Mouse (Mus musculus): ENCODE measurements at regions not wholly inside any gene's neighbourhood (a gene's known extent, or its start where the extent isn't known, plus 50 kb on each side); places are given as distances from the start of the nearest gene placed in this dataset.
A peak's percentile ranks its signal among the peaks of the same experiment; 100 is the strongest.

- DNase-seq (ENCODE audit: low read depth, low spot score): no peak
These were observed 294.1 kb upstream of the Rnaseh2b start for GRCm38 (mm10) chr14:61998259-61998658.

GRCm38 (mm10) chr14:62001481-62001949 lies 290.9 kb upstream of the Rnaseh2b start:
- peak; percentile 18 for DNase-seq (ENCODE audit: low read depth, low spot score)

GRCm38 (mm10) chr14:62002131-62002530 lies 290.3 kb upstream of the Rnaseh2b start:
- DNase-seq (ENCODE audit: low read depth, low spot score): no peak

- DNase-seq (ENCODE audit: low read depth, low spot score): peak; percentile 88
These were observed 289.2 kb upstream of the Rnaseh2b start for GRCm38 (mm10) chr14:62003013-62003781.

GRCm38 (mm10) chr14:62003797-62004196 lies 288.6 kb upstream of the Rnaseh2b start:
- no peak for DNase-seq (ENCODE audit: low read depth, low spot score)

- no peak for DNase-seq (ENCODE audit: low read depth, low spot score)
These were observed 283.7 kb upstream of the Rnaseh2b start for GRCm38 (mm10) chr14:62008707-62009106.

GRCm38 (mm10) chr14:62018804-62019203 lies 273.6 kb upstream of the Rnaseh2b start:
- DNase-seq (ENCODE audit: low read depth, low spot score): no peak

DNA sequence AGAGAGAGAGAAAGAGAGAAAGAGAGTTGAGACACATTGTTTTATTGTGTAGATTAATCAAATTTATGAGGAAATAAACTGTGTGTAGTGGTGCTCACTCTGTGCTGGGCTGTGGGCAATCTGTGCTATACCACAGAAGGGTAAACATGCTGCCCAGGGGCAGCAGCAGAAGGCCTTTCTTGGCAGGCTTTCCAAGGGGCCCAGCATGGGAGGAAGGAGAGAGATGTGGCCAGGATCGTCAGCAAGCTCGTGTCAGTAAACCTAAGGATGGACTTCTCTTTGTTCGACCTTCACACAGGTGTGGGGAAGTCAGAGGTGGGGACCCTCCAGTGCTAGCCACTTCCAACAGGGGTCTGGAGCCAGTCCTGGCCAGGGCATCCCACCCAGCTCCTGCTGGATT lies 271.4 kb upstream of the Rnaseh2b start:
- no peak for DNase-seq (ENCODE audit: low read depth, low spot score)

DNA sequence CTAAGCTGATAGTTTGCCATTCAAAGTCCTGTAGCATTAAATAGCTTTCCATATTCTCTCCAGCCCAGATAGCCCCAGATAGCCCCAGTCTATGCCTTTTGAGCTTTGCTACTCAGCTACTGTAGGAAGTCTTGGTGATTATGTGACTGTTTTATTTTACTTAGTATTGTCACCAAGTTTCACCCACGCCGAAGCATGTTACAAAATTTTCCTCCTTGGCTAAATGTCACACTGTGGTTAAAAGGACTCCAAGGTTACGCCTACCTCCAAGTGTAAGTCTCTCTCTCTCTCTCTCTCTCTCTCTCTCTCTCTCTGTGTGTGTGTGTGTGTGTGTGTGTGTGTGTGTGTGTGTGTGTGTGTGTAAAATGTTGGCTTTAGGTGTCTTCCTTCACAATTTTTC lies 270.2 kb upstream of the Rnaseh2b start:
- DNase-seq (ENCODE audit: low read depth, low spot score): peak; percentile 21

DNA sequence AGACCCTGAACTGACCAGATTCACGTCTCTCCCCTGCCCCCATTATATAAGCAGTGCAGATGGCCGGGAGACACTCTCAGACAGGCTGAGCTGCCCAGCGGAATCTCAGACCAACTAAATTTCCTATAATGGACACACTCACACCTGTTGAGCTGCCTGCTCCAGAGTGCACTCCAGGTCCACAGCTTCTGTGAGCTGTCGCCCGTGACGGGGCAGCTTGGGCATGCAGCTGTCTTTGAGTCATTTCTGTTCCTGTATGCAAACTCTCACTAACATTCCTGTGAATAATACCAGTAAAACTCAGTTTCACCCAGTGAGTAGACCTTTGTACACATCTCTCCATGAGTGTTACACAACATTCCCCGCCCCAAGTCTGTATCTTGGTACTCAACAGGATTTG lies 269.4 kb upstream of the Rnaseh2b start:
- no peak for DNase-seq (ENCODE audit: low read depth, low spot score)

DNA sequence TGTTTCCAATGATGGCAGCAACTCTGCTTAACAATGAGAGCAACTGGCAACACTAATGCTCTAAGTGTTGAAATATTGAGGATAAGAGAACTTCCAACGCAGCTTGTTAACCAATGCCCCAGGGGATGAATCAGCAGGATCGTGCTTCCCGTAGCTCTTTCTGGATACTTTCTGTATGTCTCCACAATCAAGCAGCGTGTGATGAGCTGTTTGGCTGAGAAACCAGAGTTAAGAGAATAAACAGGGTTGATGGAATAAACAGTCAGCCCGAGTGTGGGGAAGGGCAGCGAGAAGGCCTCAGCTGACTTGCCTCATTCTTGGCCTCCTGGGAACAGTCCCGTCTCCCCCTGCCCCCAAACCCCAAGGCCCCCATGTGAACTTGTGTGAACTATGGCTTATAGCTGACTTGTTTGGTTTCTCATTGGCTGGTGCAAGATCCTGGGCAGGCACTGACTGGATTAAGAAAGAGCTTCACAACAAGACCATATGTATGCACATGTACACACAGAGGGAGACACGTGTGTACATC lies 264.6 kb upstream of the Rnaseh2b start:
- no peak for DNase-seq (ENCODE audit: low read depth, low spot score)

DNA sequence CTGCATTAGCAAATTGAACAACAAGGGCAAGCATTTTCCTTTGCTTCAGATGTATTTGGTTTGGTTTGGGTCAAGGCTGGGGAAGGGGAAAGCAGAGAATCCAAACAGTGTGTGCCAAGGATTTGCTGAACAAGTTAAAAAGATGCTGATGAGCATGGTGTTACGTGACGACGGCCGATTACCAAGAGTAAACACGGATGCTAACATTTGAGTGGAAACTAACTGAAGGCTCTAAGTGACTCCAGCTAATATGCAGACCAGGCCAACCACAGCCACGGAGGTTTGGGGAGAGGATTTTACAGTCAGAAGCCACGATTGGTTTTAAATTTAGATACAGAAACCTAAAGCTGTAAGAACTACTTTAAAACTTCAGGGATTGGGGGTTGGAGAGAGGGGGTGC lies 262.3 kb upstream of the Rnaseh2b start:
- DNase-seq (ENCODE audit: low read depth, low spot score): no peak

GRCm38 (mm10) chr14:62033661-62034060 lies 258.7 kb upstream of the Rnaseh2b start:
- no peak for DNase-seq (ENCODE audit: low read depth, low spot score)

GRCm38 (mm10) chr14:62034664-62035063 lies 257.7 kb upstream of the Rnaseh2b start:
- peak; percentile 54 for DNase-seq (ENCODE audit: low read depth, low spot score)

- DNase-seq (ENCODE audit: low read depth, low spot score): no peak
These were observed 257.0 kb upstream of the Rnaseh2b start for GRCm38 (mm10) chr14:62035416-62035815.

DNA sequence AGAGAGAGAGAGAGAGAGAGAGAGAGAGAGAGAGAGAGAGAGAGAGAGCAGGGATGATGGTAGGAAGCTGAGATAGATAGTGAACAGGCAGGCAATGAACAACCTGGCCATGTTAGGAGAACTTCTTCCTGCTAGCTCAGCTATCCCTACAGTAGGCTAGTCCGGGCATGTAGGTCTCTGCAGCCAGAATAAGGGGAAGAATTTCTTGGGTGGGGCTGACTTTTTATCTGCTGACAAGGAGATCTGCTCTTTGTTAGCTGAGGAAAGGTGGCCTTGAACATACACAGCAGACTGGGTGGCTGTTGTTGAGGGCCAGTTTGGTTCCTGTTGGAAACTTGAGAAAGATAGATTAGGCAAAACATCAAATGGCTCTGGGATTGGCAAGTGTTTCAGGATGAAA lies 254.9 kb upstream of the Rnaseh2b start:
- no peak for DNase-seq (ENCODE audit: low read depth, low spot score)

DNA sequence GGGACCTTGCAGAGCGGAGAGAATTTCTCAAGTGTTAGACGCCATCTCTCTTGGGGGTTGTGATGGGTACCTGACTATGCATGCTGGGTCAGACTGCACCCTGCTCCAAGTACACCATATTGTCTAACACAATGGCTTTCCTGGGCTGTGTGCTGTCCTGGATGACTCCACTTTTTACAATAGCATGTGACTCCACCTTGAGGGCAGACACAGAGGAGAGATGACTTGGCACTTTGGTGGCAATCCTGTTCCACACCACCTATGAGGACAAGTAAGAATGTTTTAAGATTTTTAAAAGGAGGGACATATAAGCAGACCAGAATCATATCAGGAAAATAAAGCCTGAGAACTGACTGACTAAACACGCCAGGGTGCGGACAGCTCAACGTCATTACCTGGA lies 254.5 kb upstream of the Rnaseh2b start:
- no peak for DNase-seq (ENCODE audit: low read depth, low spot score)

GRCm38 (mm10) chr14:62042305-62043116 lies 249.9 kb upstream of the Rnaseh2b start:
- DNase-seq (ENCODE audit: low read depth, low spot score): peak; percentile 90

DNA sequence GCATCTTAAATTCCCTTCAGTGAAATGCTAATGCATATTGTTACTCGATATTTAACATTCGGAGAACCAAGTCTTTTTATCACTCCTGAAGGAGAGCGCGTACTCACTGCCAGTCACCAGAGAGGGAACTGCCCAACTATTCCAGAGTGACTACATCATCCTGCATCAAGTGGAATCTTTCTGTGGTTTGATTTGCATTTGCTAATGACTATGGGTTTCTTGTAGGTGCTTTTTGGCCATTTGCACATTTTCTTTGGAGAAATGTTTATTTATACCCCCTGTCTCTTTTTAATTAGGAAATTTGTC lies 249.3 kb upstream of the Rnaseh2b start:
- DNase-seq (ENCODE audit: low read depth, low spot score): no peak

DNA sequence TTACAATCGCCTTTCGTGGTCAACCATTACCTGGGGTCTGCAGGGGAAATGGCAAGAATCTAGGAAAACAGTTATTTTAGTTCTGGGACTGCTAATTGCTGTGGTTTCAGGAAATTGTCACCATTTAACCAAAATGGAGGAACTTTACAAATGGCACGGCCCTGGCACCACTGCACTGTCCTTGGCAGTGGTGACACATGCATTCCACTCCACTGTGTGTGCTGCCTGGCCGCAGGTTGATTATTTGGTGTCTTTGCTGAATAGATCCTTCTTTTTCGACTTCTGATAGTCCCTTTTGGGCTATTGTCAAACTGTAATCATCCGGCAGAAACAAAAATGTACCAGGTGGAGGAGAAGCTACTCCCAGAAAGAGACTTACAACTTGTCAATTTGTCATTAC lies 241.4 kb upstream of the Rnaseh2b start:
- no peak for DNase-seq (ENCODE audit: low read depth, low spot score)

DNA sequence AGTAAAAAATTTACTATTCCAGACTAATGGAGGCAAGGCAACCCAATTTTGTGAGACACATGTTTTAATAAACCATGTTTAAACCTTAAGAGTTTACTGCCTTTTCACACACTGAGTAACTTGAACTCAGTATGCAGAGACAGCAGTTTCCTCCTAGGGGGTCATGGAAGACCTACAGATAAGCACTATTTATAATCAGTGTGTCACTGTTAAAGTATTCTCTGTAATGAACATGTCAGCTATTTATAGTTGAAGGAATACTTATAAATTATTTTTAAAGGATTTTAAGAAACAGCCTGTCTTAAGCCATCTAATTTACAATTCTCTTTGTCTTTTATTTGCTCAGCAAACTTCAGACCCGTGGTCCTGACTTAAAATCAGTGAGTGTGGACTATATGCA lies 240.5 kb upstream of the Rnaseh2b start:
- no peak for DNase-seq (ENCODE audit: low read depth, low spot score)

DNA sequence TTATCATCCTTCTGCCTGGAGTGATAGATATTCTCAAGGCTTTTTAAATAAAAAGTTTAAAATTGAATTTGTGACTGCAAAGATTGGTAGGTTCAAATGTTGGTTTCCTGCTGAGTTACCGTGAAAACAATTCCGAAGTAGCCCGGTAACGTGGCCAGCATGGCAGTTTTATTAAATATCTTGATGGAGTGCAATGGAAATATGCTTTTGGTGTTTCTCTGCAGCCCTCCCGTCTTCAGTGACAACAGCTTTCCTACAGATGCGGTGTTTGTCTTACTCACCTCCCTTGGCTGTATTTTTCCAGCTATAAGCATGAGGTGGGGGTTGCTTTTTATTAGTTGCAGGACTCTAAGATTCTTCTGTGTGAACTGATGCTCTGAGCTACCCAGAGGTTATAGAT lies 239.4 kb upstream of the Rnaseh2b start:
- no peak for DNase-seq (ENCODE audit: low read depth, low spot score)

- DNase-seq (ENCODE audit: low read depth, low spot score): peak; percentile 16
These were observed 235.3 kb upstream of the Rnaseh2b start for GRCm38 (mm10) chr14:62057096-62057495.

Data from brain, adult 2 months (tissue).